Mouse (Mus musculus) myocyte (in vitro differentiated cells): Measurements from ENCODE around the gene Itga10.

Experiments used
- E2F4 ChIP-seq: IDR thresholded peaks from one replicate; pipeline ENCODE4 v1.6.1; 2011; ENCODE audit warnings: mild to moderate bottlenecking, control low read depth, moderate library complexity; ENCODE audit not compliant: insufficient read depth
- MAX ChIP-seq: IDR thresholded peaks from one replicate; pipeline ENCODE4 v1.6.1; 2011; ENCODE audit warnings: low read depth, mild to moderate bottlenecking, control low read depth
- POLR2A ChIP-seq: IDR thresholded peaks from one replicate; pipeline ENCODE4 v1.6.1; 2011; ENCODE audit warnings: low read depth, mild to moderate bottlenecking, control low read depth, moderate library complexity; ENCODE audit not compliant: insufficient read length
- USF1 ChIP-seq: IDR thresholded peaks from one replicate; pipeline ENCODE4 v1.6.1; 2011; ENCODE audit warnings: low read depth, mild to moderate bottlenecking, control low read depth, moderate library complexity

- no peak for TF ChIP-seq POLR2A
- no peak for TF ChIP-seq USF1
- TF ChIP-seq MAX, result no peak
- no peak for TF ChIP-seq E2F4
Observed at GRCm38 (mm10) chr3:96632058-96632457, 13.3 kb upstream of the Itga10 start.
